Mouse (Mus musculus) bone marrow macrophage, adult 2 months (primary cell): Measurements from ENCODE around the gene Tbp.

Source experiments
- CTCF ChIP-seq: IDR thresholded peaks from 2 replicates; pipeline ENCODE4 v1.5.1; 2012; ENCODE audit warnings: low read depth, mild to moderate bottlenecking, low read length, moderate library complexity
- POLR2A ChIP-seq: IDR thresholded peaks from 2 replicates; pipeline ENCODE4 v1.6.1; 2012; ENCODE audit warnings: mild to moderate bottlenecking, low read depth, low read length, borderline replicate concordance

DNA sequence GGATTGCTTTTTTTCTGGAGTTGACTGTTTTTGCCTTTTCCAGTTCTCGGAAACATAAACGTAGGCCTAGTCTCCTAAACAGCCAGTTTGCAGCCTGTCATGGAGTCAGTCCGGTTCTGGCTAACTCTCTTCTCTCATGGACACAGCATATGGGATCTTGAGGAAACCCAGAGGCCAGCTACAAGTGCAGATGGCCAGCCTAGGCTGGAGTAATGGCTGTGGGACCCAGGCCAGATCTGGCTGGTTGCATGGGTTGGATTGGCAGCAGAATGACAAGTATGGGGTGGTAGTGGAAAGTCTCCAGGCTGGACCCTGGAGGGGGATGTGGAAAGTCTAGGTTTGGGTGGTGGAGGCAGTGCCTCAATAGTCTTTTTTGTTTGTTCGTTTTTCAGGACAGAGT is 40.6 kb downstream of the Tbp start:
- TF ChIP-seq CTCF, result no peak
- no peak for TF ChIP-seq POLR2A
